Mouse (Mus musculus): ENCODE results near the gene Atl2.

Atl2 gene

DNA sequence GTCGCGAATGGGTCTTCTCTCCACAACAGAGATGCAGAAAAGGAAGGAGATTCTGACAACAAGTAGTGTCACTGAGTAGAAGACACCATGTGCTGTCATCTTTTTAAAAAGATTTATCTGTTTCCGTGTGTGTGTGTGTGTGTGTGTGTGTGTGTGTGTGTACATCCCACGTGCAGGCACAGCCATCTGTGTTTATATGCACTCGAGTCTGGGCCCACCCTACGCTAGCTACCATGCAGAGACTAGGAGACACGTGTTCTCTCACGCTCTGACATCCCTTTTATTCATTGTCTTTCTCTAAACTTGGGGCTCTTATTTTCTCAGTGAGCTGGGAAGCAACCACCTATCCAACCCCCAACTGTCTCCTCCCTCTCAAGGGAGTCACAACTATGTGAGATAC is 40.4 kb downstream of the Atl2 start:
- TF ChIP-seq GATA4 (IDR thresholded peaks at IDR 0.05; ENCODE audit: insufficient replicate concordance, low read length): no peak

DNA sequence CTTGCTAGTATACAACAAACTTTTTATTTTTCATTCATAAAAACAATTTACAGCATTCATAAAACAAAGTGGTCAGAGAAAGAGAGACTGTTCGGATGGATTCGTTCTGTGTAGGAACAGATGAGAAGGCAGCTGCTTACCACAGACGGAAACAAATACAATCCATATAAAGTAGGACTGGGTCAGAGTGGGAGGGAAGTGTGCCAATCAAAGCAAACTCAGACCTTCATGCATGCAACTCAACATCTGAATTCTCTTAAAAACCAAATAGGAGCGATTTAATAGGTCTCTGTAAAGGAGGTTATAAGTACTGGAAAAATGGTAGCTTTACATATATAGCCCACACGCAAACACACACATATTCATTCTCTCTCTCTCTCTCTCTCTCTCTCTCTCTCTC is 47.5 kb downstream of the Atl2 start:
- TF ChIP-seq GATA4 (IDR thresholded peaks at IDR 0.05; ENCODE audit: insufficient replicate concordance, low read length): no peak

DNA sequence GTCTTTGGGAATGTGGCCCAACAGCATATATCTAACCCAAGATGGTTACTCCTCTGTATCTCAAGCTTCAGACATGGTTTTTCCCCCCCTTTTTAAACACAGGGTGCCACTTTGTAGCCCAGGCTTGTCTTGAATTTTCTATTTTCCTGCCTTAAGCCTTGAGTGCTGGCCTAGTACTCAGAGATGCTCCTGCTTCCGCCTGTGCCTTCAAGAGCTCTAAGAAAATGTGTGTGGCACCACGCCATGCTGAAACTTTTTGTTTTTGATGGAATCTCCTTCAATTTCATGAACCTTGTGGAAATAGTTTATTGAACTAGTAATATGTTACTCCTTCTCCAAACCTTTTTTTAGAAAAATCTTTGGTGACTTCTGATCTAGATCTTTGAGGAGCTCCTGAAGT is 49.7 kb downstream of the Atl2 start:
- no peak for TF ChIP-seq GATA4 (IDR thresholded peaks at IDR 0.05; ENCODE audit: insufficient replicate concordance, low read length)

DNA sequence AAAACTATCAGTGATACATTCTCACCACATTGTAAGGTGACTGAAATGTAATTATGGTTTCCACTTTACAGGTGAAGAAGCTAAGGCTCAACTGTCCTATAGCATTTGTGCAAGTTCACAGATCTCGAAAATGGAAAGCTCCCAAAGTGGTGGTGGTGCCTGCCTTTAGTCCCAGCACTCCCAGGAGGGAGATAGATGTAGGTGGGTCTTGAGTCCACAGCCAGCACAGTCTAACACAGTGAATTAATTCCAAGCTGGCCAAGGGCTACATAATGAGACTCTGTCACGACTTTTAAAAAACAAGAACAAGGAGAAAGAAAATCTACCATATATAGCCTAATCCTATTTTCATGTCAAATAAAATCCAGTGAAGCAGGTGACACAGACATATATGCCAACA is 50.2 kb downstream of the Atl2 start:
- TF ChIP-seq GATA4 (IDR thresholded peaks at IDR 0.05; ENCODE audit: insufficient replicate concordance, low read length): no peak

DNA sequence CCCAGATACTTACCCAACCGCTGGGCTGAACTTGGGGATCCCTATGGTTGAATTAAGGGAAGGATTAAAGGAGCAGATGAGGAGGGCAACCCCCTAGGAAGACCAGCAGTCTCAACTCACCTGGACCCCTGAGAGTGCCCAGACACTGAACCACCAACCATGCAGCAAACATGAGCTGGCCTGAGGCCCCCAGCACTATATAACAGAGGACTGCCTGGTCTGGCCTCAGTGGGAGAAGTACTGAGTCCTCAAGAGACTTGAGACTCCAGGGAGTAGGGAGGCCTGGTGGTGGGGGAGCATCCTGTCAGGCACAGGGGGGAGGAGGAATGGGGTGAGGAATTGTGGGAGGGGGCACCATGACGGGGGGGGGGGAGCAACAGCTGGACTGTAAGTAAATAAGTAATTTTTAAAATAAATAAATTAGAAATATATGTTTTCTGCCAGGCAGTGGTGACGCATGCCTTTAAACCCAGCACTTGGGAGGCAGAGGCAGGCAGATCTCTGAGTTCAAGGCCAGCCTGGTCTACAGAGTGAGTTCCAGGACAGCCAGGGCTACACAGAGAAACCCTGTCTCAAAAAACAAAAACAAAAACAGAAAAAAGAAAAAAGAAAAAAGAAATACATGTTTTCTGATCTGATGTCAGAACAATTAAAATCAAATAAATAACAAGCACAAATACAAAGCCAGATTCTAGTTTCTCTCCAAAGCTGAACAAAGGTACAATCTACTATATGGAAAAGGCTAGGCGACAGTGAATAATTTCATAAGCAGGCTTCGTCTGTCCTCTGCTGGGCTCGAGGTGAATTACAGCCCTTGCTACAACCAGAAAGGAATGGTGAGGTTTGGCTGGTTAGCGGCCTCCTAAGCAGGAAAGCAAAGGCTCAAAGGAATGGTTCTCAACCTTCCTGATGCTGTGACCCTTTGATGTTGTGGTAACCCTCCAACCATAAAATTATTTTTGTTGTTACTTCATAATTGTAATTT is 55.4 kb downstream of the Atl2 start:
- no peak for TF ChIP-seq GATA4 (IDR thresholded peaks at IDR 0.05; ENCODE audit: insufficient replicate concordance, low read length)

DNA sequence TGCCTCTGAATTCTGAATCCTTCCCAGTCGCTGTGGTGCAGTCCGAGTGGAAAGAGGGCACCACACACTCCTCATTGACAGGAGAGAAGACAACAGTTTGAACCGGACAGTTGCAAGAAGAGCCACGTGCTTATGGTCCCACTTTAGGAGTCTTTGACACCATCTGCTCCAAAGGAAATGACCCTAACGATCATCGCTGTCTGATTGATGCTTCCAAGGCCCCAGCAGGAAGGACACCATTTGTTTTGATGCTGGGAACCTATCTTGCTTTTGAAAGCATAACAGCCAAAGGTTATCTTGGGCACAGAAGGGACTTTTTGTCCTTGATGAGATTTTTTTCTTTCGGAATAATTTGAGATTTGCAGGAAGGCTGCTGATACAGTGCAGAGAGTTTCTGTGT is 58.9 kb downstream of the Atl2 start:
- peak; percentile 23; the same call in 1 of the 2 replicates for TF ChIP-seq GATA4 (IDR thresholded peaks at IDR 0.05; ENCODE audit: insufficient replicate concordance, low read length)

DNA sequence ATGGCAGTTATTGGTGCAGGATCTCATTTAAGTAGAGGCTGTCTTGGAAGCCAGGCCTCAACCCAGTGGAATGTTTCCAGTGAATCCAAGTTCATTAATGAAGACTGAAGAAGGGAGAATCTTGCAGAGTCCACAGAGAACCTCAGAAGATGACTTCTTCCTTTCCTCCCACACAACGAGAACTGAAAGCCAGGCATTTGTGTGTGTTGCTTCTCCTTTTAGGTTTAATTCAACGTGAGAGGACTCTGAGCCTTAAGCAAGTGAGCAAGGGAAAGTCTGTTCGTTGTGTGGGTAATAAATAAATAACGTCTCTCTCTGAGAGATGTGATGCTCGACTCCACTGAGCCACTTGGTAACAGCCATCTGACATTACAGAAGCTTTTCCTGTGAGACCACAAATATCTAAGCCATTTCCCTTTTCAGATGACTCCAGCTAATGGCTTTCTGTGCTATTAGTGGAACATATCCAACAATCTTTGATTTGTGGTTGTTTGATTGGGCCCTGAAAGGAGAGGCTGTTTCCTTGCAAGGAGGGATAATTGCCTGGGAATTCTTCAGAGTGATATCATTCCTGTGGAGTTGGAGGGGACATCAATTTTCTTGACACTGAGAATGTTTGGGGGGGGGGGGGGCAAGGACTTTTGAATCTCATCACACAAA is 60.1 kb downstream of the Atl2 start:
- TF ChIP-seq GATA4 (IDR thresholded peaks at IDR 0.05; ENCODE audit: insufficient replicate concordance, low read length): no peak

DNA sequence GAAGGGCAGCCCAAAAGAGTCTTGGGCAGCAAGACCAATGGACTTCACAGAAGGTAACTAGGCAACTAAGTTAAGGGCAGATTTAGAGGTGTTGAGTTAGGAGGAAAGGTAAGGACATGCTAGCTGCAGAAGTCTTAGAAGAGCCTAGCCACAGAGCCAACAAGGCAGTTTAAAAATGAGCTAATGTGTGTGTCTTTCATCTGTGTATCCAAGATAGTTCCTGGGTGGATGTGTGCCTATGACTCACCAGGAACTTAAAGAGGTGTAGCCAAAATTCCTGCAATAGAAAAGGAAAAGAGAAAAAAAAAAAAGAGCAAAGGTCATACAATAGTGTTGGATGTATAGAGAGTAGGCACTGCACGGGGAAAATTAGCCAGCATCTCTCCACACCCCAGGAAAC is 63.6 kb downstream of the Atl2 start:
- no peak for TF ChIP-seq GATA4 (IDR thresholded peaks at IDR 0.05; ENCODE audit: insufficient replicate concordance, low read length)

DNA sequence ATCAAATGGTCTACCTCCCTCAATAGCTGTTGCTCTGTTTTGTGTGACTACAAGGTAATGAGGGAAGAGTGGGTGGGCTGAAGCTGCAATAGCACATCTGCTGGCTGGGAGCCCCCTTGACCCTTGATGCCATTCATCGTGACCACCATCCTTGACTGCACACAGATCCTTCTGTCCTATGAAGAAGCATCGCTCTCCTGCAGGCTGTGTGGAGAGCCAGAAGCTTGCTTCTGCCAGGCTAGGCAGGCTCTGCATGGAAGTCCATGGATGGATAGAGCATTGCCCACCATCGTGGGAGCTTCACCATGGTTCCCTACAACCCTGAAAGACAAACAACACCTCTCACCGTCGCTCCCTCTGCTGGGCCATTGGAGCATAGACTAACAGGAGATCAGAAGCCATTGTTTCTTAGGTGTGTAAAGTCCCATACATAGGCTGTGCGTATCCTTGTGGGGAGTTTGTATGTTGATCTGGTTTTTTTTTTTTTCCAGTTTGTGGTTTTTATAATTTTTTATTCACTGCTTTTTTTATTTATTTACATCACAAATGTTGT is 69.4 kb downstream of the Atl2 start:
- TF ChIP-seq GATA4 (IDR thresholded peaks at IDR 0.05; ENCODE audit: insufficient replicate concordance, low read length): no peak

DNA sequence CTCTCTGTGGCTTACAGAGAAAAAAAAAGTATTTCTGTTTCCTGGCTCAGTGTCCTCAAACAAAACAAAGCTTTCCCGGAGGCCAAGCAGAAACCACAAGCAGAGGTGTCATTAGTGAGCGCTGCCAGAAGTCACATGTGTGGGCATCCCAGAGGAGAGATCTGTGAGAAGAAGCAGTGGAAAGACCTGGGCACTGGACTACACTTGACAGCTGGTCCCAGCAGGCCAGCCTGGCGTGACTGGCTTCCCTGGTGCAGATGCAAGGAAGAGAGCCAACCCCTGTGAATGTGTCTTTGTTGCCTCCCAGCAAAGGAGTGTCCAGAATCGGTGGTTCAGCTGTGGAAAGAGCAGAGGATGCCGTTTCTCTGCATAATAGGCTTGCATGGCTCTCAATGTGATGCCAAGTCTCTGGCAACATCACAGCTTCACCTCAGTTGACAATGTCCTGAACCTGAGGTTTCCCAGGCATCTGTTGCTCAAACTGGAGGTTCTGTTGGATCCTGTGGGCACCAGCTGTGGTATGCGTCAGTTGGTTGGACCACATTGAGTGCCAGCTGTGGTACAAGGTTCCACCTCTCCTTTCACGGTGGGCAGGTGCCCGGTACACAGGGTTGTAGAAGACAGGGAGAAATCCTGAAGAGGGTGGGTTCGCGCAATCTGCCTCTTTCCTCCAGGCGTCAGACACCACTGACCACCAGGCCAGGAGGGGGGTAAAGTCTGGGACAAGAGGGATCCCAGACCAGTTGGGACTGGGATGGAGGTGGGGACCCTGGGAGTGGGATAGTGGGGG is 70.5 kb downstream of the Atl2 start:
- TF ChIP-seq GATA4 (IDR thresholded peaks at IDR 0.05; ENCODE audit: insufficient replicate concordance, low read length): no peak

DNA sequence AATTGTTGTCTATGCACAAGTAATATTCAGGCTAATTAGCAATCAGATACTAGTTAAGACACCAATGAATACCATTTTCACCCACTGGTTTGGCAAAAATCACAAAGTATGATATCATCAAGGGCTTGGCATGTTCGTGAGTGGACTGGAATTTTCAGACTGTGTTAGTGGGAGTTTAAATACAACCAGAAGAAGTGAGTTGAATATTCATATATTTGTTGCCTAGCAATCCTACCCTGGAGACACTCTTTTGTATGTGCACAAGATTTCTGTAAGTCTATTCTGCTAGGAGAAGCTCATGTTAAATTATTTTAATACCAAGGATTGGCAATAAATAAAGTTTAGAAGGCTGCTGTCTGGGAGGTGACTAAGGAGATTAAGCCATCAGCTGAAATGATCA is 71.5 kb downstream of the Atl2 start:
- TF ChIP-seq GATA4 (IDR thresholded peaks at IDR 0.05; ENCODE audit: insufficient replicate concordance, low read length): no peak

DNA sequence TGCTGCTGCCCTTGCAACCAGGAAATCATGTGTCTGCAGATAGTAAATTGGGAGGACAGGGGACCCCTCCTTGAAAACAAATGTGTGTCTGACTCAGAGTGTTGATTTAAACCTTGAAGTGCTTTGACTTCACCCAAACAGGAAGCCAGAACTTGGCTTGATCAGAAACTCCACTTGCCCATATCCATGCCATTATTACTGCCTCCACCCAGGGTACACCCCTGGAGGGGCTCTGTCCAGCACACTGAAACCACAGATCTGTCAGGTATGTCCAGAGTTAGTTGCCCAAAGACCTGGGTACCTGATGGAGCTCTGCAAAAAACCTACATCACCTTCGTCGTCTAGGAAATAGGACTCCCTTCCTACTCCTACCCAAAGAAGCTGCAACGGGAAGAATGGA is 77.0 kb downstream of the Atl2 start:
- TF ChIP-seq GATA4 (IDR thresholded peaks at IDR 0.05; ENCODE audit: insufficient replicate concordance, low read length): no peak

DNA sequence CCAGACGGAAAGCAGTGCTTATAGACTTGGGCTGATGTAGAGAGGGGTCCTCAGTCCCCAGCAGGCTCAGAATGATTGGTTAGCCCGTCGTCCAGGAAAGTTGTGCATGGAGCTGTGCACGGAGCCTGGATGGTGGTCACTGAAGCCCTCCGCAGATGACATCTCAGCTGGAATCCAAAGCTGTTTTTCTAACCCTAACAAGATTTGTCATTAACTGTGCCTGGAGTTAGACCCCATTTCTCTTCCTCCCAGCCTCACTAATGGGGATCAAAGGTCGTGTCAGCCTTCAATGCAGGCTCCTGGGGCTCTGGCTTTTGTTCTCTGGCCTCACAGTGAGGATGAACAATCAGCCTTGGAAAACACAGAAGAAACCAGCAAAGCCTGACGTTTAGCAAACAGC is 77.9 kb downstream of the Atl2 start:
- TF ChIP-seq GATA4 (IDR thresholded peaks at IDR 0.05; ENCODE audit: insufficient replicate concordance, low read length): no peak

DNA sequence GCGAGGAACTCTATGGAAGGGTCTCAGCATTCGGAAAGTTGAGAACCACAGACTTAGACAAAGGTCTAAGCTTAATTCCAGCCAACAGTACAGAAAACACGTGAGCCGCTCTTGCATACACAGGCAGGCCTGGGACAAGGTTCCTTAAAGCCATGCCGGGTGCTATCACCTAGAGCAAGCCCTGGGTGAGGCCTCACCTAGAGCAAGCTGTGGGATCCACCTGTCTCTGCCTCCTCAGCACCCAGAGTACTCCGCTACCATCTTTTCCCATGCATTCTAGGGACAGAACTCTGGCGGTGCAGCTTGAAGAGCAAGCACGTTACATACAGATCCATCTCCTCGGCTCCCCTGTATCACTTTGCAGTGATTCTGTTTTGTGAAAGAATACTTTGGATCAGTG is 78.4 kb downstream of the Atl2 start:
- TF ChIP-seq GATA4 (IDR thresholded peaks at IDR 0.05; ENCODE audit: insufficient replicate concordance, low read length): no peak

DNA sequence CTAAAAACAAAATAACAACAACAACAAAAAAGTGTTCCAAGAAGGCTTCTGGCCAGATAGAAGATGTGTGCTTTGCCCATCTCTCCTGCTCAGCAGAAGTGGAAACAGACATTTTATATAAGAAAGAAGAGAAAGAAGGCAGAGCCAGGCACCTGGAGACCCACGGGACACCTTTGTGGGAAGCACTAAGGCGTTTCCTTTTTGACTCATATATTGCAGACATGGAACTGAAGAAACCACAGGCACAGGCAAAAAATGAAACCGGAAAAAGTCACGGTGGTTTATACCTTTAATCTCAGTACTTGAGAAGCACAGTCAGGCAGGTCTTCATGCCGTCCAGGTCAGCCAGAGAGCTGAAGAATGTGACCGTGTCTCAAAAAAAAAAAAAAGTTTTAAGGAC is 79.0 kb downstream of the Atl2 start:
- TF ChIP-seq GATA4 (IDR thresholded peaks at IDR 0.05; ENCODE audit: insufficient replicate concordance, low read length): no peak

All from liver, adult (tissue).